Mouse (Mus musculus) neural tube, embryonic 11.5 days (tissue): ENCODE measurements around the gene Nptxr. TPM values are rescaled to one million over a fixed set of nuclear protein-coding genes. Genes with fewer than 3 reads are reported as not detected.

Source experiments
- ATAC-seq: fragments of 200-750 bp; cut with Nextera tagmentation; 2 replicates; pipeline ENCODE4 v1.8.0; 2017; ENCODE audit warnings: moderate number of reproducible peaks, mild to moderate bottlenecking, moderate TSS enrichment, moderate library complexity; ENCODE audit not compliant: insufficient read depth, low FRiP score, low TSS enrichment
- DNase-seq: peaks from one replicate; pipeline ENCODE4 v3.0.0-alpha.2; 2015; ENCODE audit warnings: low spot score
- H3K27ac ChIP-seq: fragments of 300-500 bp; sonication (generic); 2 replicates; pipeline ENCODE4 v1.5.1; 2014; ENCODE audit warnings: low read depth, mild to moderate bottlenecking, low read length
- H3K27me3 ChIP-seq: fragments of 300-500 bp; sonication (generic); 2 replicates; pipeline ENCODE4 v1.6.1; 2014; ENCODE audit warnings: mild to moderate bottlenecking, low read length, mixed read lengths; ENCODE audit not compliant: control insufficient read depth, insufficient read depth
- H3K36me3 ChIP-seq: fragments of 300-500 bp; sonication (generic); 2 replicates; pipeline ENCODE4 v1.6.1; 2014; ENCODE audit warnings: mild to moderate bottlenecking, low read length, moderate library complexity, mixed read lengths; ENCODE audit not compliant: control insufficient read depth, insufficient read depth
- H3K4me1 ChIP-seq: fragments of 300-500 bp; sonication (generic); 2 replicates; pipeline ENCODE4 v1.6.1; 2014; ENCODE audit warnings: low read length, mixed read lengths; ENCODE audit not compliant: control insufficient read depth, insufficient read depth
- H3K4me2 ChIP-seq: fragments of 300-500 bp; sonication (generic); 2 replicates; pipeline ENCODE4 v1.6.1; 2014; ENCODE audit warnings: low read depth, mild to moderate bottlenecking, moderate library complexity
- H3K4me3 ChIP-seq: fragments of 300-500 bp; sonication (generic); 2 replicates; pipeline ENCODE4 v1.5.1; 2014; ENCODE audit warnings: low read depth, low read length
- H3K9ac ChIP-seq: fragments of 300-500 bp; sonication (generic); 2 replicates; pipeline ENCODE4 v1.6.1; 2014; ENCODE audit warnings: mild to moderate bottlenecking, low read length
- H3K9me3 ChIP-seq: fragments of 300-500 bp; sonication (generic); 2 replicates; pipeline ENCODE4 v1.6.1; 2016; ENCODE audit warnings: low read length; ENCODE audit not compliant: control insufficient read depth
- WGBS: fragments of 180-500 bp; shearing (Covaris S2); extraction: QIAGEN DNeasy Blood & Tissue Kit; methylation state at CpG from one replicate; pipeline ENCODE4 v1.1.7; 2014; 5-methylcytosine and 5-hydroxymethylcytosine counted together
- polyA plus RNA-seq: library from polyadenylated mRNA; unstranded; fragments of >200 nt; fragmentation: Nextera tagmentation; extraction: Ambion mirVana; gene quantifications from 2 replicates; pipeline ENCODE4 v1.2.1, GENCODE M21; 2014

The Nptxr gene
- polyA plus RNA-seq, 1 experiment from 2014 or later = 2.0 TPM

GRCm38 (mm10) chr15:79833251-79834050 is 28.9 kb upstream of the Nptxr start:
- Histone ChIP-seq H3K4me1 (peaks cover 33% of the 10 kb centered on the region), H3K27ac (peak overlapping the region; percentile 72), H3K36me3 (no peaks in the 10 kb centered on the region; the same call in 1 of the 2 replicates), H3K27me3 (no peaks in the 10 kb centered on the region), H3K4me3 (peak overlapping the region; percentile 59), H3K9ac (peak overlapping the region; percentile 73), H3K4me2 (peak overlapping the region; percentile 87), H3K9me3 (no peaks in the 10 kb centered on the region)
- ATAC-seq (no peak), DNase-seq (peak; percentile 44)
- WGBS = under 1% methylated on average over 41 of the region's 41 CpGs

GRCm38 (mm10) chr15:79832064-79832900 is 27.7 kb upstream of the Nptxr start:
- H3K9ac ChIP-seq = no peak overlapping the region
- H3K27ac ChIP-seq = no peak overlapping the region
- WGBS = 35% methylated on average over 18 of the region's 18 CpGs
- ATAC-seq (no peak), DNase-seq (peak; percentile 76)
- peaks cover 34% of the 10 kb centered on the region for H3K4me1 ChIP-seq
- no peaks in the 10 kb centered on the region for H3K9me3 ChIP-seq
- no peaks in the 10 kb centered on the region; the same call in none of the 2 replicates for H3K36me3 ChIP-seq
- H3K4me3 ChIP-seq = peak overlapping the region; percentile 59
- no peaks in the 10 kb centered on the region for H3K27me3 ChIP-seq
- H3K4me2 ChIP-seq = peak overlapping the region; percentile 87

GRCm38 (mm10) chr15:79830388-79830787 is 25.8 kb upstream of the Nptxr start:
- Histone ChIP-seq H3K9ac (no peak overlapping the region), H3K27me3 (no peaks in the 10 kb centered on the region), H3K4me3 (no peak overlapping the region), H3K27ac (no peak overlapping the region), H3K4me2 (no peak overlapping the region), H3K4me1 (peaks cover 34% of the 10 kb centered on the region), H3K9me3 (no peaks in the 10 kb centered on the region), H3K36me3 (no peaks in the 10 kb centered on the region; the same call in none of the 2 replicates)
- no peak for ATAC-seq
- 27% methylated on average over 4 of the region's 4 CpGs for WGBS
- peak; percentile 77 for DNase-seq

- Histone ChIP-seq H3K27ac (no peak overlapping the region), H3K4me3 (no peak overlapping the region), H3K4me1 (peaks cover 25% of the 10 kb centered on the region), H3K4me2 (no peak overlapping the region), H3K36me3 (no peaks in the 10 kb centered on the region; the same call in none of the 2 replicates), H3K9ac (no peak overlapping the region; the same call in 1 of the 2 replicates), H3K27me3 (no peaks in the 10 kb centered on the region), H3K9me3 (no peaks in the 10 kb centered on the region)
- WGBS = 67% methylated on average over 5 of the region's 5 CpGs
- ATAC-seq (no peak), DNase-seq (no peak)
Measured at GRCm38 (mm10) chr15:79829431-79829830, 24.9 kb upstream of the Nptxr start.

GRCm38 (mm10) chr15:79828366-79829035 is 23.9 kb upstream of the Nptxr start:
- ATAC-seq (no peak), DNase-seq (peak; percentile 42)
- 0 out of 2 replicates have a peak overlapping the region, but pooled peaks have one; percentile 10 for H3K9ac ChIP-seq
- H3K4me3 ChIP-seq = no peak overlapping the region
- no peaks in the 10 kb centered on the region for H3K9me3 ChIP-seq
- no peaks in the 10 kb centered on the region; the same call in none of the 2 replicates for H3K36me3 ChIP-seq
- H3K27ac ChIP-seq = no peak overlapping the region
- no peaks in the 10 kb centered on the region for H3K27me3 ChIP-seq
- 56% methylated on average over 46 of the region's 46 CpGs for WGBS
- H3K4me1 ChIP-seq = peaks cover 24% of the 10 kb centered on the region
- peak overlapping the region; percentile 34 for H3K4me2 ChIP-seq

GRCm38 (mm10) chr15:79827778-79828210 is 23.2 kb upstream of the Nptxr start:
- Histone ChIP-seq H3K9me3 (no peaks in the 10 kb centered on the region), H3K9ac (no peak overlapping the region), H3K4me1 (peaks cover 19% of the 10 kb centered on the region), H3K36me3 (no peaks in the 10 kb centered on the region; the same call in none of the 2 replicates), H3K4me3 (no peak overlapping the region), H3K27ac (no peak overlapping the region), H3K4me2 (no peak overlapping the region), H3K27me3 (no peaks in the 10 kb centered on the region)
- ATAC-seq (no peak), DNase-seq (no peak)
- 94% methylated on average over 11 of the region's 11 CpGs for WGBS

GRCm38 (mm10) chr15:79827061-79827777 is 22.7 kb upstream of the Nptxr start:
- ATAC-seq = no peak
- peaks cover 13% of the 10 kb centered on the region for H3K4me1 ChIP-seq
- H3K9ac ChIP-seq = no peak overlapping the region
- no peak overlapping the region for H3K4me3 ChIP-seq
- H3K9me3 ChIP-seq = no peaks in the 10 kb centered on the region
- DNase-seq = no peak
- WGBS = 90% methylated on average over 14 of the region's 14 CpGs
- H3K4me2 ChIP-seq = no peak overlapping the region
- H3K27ac ChIP-seq = no peak overlapping the region
- no peaks in the 10 kb centered on the region; the same call in none of the 2 replicates for H3K36me3 ChIP-seq
- no peaks in the 10 kb centered on the region for H3K27me3 ChIP-seq
